Mouse (Mus musculus): ENCODE results near the gene Opcml.

Gene Opcml

DNA sequence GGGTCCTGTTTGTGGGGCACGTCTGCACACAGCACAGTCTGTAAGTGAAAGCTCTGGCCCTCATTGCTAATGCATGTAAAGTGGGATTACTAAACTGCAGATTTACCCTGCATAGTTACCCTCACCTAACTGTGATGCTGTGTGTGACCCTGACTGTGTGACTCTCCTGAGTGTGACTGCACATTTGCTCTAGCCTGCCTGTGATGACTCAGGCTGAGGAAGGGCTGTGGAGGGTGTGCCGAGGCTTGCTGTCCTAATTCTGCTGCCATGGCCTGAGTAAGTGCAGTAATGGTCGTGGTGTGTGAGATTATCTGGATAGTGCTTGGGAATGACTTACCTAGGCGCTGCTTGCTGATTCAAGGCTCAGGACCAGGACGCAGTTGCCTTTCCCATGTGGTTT is 52.2 kb downstream of the Opcml start:
- DNase-seq (ENCODE audit: low read depth, low spot score), result no peak

DNA sequence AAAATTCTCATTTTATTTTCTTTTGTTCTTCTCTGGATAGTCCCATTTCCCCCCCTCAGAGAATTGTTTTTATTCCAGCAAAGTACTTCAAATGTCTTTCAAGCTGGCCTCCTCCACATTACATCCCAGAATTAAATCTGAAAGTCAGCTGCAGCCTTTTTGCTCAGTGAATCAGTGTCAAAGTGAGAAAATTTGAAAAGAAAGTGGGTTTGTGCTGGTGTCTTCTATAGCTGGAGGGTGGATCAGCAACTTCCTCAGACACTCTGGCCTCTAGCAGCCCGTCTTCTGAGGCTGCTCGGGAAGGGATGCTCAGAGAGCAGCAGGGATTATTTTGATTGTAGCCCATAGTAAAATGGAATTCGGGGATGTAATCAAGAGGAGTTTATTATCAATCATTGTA is 81.0 kb downstream of the Opcml start:
- DNase-seq (ENCODE audit: low read depth, low spot score), result no peak

DNA sequence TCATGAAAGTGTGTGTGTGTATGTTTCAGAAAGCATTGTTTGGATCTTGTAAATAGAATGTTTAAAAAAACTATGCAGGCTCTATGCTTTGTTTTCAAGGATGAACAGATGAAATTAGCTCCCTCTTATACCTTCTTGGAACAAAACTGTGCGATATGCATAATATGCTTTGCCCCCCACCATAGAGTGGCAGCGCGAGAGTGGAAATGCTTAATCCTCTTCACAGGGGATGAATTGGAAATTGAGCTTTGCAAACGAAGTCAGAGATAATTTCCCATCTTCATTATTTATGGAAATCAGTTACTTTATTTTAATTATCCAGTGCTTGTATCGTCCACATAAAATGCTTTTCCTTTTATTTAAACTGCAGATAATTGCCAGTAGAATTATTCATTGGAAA is 99.1 kb downstream of the Opcml start:
- DNase-seq (ENCODE audit: low read depth, low spot score), result no peak

- no peak for DNase-seq (ENCODE audit: low read depth, low spot score)
Measured at GRCm38 (mm10) chr9:27917250-27917649, 126.7 kb downstream of the Opcml start.

DNA sequence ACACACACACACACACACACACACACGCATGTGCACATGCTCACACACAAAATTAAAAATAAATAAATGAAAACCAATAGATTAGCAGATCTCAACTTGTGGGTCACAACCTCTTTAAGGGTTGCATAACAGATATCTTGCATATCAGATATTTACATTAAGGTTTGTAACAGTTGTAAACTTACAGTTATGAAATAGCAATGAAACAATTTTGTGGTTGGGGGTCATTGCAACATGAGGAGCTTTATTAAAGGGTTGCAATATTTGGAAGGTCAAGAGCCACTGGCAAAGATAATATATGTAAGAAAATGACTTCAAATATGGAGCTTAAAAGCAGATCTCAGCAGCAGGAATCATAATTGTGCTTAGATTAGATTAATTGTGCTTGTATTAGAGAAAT is 132.9 kb downstream of the Opcml start:
- no peak for DNase-seq (ENCODE audit: low read depth, low spot score)

GRCm38 (mm10) chr9:27923945-27924825 is 133.6 kb downstream of the Opcml start:
- no peak for DNase-seq (ENCODE audit: low read depth, low spot score)

GRCm38 (mm10) chr9:27925650-27926049 is 135.1 kb downstream of the Opcml start:
- DNase-seq (ENCODE audit: low read depth, low spot score), result no peak

DNA sequence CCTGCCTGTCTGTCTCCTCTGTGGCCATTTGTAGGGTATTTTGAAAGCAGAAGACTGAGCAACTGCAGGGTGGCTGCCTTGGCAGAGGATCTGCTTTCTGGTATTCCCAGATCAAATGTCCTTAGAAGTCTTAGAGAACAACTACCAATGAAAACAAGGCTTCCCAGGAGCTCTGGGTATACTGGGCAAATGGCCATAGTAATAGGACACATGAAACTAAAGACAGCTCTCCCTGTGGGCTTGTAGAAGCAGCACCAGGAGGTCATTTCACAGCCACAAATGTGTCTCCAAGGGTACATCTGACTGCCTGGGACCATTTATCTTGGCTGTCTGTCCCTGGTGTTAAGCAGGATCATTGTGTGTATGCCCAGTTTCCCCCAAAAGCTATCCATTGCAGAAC is 146.7 kb downstream of the Opcml start:
- no peak for DNase-seq (ENCODE audit: low read depth, low spot score)

- DNase-seq (ENCODE audit: low read depth, low spot score), result no peak
Measured at GRCm38 (mm10) chr9:27937660-27938059, 147.1 kb downstream of the Opcml start.

DNA sequence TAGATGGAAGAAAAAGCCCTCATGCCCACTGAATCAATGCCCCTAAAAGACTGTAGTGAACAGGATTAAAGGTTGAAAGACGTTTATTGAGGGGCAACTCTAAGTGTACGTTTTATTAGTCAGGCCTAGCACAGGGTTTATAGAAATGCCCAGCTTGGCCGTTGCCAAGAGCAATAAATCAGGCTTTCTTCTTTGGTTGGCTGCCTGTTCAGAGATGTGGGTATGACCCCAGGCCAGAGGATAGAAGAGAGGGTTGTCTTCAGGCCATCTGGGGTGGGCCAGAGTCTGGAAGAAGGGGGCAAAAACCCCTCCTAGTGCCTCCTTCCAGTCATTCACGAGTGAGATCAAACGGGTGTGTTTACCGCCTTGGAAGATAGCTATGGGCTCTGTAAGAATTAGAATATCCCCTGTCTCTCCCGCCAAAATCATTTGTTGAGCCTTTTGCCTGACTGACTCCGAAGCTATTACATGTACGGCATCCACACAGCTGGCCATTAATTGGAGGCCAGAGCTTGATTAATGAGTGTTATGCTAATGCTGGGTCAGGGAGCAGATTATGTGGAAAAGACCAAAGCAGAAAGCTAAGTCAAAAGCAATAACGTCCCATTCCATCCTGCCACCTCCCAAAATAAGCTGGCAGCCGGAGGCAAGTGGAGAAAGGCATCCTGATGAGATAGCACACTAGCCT is 154.9 kb downstream of the Opcml start:
- DNase-seq (ENCODE audit: low read depth, low spot score), result no peak

- no peak for DNase-seq (ENCODE audit: low read depth, low spot score)
Measured at GRCm38 (mm10) chr9:27951110-27951509, 160.5 kb downstream of the Opcml start.

DNA sequence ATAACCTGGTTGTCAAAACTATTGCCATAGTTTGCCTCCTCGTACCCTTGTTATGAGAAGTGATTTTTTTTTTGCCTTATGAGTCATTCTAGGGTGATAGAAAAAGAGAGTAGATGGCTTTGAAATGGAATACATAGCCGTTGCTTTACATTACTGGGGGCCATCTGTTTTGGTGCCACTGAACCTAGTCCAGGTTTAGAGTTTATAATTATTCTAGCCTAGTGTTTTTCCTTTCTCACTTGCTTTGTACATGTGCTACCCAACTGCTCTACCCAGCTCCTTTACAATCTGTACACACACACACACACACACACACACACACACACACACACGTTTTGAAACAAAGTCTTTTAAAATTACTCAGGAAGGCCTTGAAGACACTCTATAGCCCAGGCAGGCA is 171.1 kb downstream of the Opcml start:
- DNase-seq (ENCODE audit: low read depth, low spot score), result no peak

GRCm38 (mm10) chr9:27963385-27963784 is 172.8 kb downstream of the Opcml start:
- no peak for DNase-seq (ENCODE audit: low read depth, low spot score)

- no peak for DNase-seq (ENCODE audit: low read depth, low spot score)
Measured at GRCm38 (mm10) chr9:27964902-27965550, 174.5 kb downstream of the Opcml start.

DNA sequence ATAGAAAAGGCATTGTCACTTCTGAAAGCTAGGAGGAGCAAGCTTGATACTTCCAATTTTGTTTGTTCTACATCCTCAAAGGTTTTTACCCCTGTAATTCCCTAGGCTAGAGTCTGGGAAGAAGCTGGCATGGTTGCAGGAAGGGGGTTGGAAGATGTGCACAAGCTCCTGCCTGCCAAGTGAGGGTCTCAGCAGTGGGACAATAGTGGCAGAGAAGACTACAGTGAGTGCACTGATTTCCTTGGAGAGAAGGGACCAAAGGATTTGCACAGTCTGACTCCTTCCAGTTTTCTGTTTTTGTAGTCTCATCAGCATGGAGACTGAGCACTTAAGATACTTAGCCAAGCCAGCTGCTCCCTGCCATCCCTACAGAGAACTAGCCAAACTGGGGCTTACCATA is 177.7 kb downstream of the Opcml start:
- no peak for DNase-seq (ENCODE audit: low read depth, low spot score)

- DNase-seq (ENCODE audit: low read depth, low spot score), result no peak
Measured at GRCm38 (mm10) chr9:27972293-27972692, 181.7 kb downstream of the Opcml start.

DNA sequence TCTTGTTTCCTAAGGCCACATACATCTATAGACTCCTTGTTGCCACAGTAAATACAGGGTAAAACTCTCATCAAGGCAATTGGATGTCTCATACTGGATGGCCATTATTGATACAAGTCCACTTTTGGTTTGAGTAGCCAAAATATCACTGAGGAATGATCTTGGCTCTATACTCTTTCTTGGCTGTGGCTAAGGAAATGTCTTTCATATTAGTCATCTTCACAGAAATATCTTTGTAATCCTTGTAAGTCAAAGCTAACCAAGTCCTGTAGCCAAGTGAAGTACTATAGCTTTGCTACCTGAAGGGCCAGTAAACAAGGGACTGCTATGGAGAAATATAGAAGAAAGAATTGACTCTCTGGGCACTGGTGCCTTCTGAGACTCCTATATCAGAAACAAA is 192.0 kb downstream of the Opcml start:
- DNase-seq (ENCODE audit: low read depth, low spot score), result no peak

DNA sequence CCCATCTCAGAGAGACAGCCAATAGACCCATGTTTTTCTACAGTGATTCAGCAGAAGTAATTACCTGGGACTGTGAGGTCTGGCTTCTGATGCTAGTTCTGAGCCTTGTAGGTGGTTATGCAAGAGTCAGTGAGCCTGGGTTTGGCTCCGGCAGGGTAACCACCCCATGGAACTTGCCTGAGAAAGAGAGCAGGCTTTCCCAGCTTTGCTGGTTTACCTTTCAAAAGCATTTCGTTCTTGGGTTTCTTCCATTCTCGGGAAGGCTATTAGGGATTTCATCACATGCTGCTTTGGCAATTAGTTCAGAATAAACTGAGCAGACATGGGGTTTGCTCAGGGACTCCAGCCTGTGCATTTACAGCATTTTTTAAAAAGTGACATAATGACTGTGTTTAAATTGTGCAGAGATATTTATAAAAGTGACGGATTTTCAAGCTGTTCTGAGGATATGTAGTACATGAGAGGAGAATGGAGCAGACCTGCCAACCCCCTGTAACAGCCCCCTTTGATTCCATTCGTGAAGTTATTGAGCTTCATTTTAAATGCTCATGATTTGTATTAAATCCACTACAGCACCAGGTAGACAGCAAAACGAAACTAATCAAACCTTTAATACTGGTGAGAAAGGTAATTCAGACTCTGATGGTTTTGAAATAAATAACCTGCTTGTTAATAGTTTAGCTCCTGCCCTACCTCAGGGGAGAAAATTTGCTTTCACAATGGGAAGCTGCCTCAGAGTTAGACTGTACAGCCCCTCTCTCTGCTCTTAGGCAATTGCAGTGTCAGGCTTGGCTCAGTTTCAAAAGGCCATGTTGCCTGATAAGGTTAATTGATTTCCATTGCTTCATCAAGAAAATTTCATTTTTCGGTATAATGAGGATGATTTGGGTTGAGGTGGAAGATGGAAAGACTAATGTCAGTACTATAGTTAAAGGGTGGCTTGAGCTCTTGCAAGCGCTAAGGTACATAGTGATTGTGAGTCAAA is 196.3 kb downstream of the Opcml start:
- no peak for DNase-seq (ENCODE audit: low read depth, low spot score)

DNA sequence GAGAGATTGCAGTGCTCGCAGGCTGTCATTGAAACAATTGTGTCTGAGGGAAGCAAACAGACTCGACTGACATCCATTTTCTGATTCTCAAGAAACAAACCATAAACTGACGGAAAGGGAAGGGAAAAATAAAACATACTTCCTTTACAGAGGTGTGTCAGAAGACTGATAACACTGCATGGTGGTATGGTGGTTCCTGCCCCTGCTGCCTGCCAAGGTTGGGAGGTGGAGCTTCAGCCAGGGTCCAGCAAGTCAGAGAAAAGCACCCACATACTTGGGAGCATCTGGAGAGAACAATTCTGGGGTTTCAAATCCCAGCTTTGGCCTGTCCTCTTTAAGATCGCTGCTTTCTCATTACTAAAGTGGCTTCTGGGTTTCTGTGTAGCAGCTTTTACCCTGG is 201.0 kb downstream of the Opcml start:
- DNase-seq (ENCODE audit: low read depth, low spot score), result no peak

DNA sequence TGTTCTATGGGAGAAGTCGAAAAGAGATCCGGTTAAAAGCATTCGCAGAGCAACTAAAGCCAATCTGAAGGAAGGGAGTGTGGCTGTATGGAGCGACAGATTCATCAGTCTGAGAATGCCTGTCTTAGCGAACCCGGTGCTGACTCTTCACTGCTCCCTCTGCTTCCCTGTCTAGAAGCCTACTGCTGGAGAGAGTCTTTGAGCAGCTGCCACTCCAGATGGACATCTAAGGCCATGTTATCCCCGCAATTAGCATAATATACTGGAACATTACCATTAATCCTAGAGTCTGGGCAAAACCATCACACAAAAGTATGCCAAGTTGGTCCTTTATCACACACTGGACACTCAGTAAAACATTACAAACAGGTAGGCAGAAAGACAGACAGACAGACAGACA is 206.0 kb downstream of the Opcml start:
- no peak for DNase-seq (ENCODE audit: low read depth, low spot score)

GRCm38 (mm10) chr9:27998767-27999166 is 208.2 kb downstream of the Opcml start:
- no peak for DNase-seq (ENCODE audit: low read depth, low spot score)
